Mouse (Mus musculus) CH12.LX (cell line): ENCODE data around the gene Mb.

Experiments used
- CTCF ChIP-seq, 2 experiments: IDR thresholded peaks in 1 of 2; conservative IDR thresholded peaks in 1 of 2; 2 replicates each; pipeline ENCODE4 v1.5.1; 2011 to 2012; ENCODE audit warnings: low read depth in 2 of 2, low read length in 2 of 2, improper control_type of control experiment in 1 of 2, inconsistent platforms in 1 of 2, mild to moderate bottlenecking in 1 of 2, moderate library complexity in 1 of 2
- E2F4 ChIP-seq: IDR thresholded peaks from 2 replicates; pipeline ENCODE4 v1.6.1; 2011; ENCODE audit warnings: low read depth, low read length, improper control_type of control experiment; ENCODE audit not compliant: insufficient replicate concordance
- EP300 ChIP-seq: IDR thresholded peaks from 2 replicates; pipeline ENCODE4 v1.6.1; 2011; ENCODE audit warnings: low read length, improper control_type of control experiment
- KAT2A ChIP-seq: IDR thresholded peaks from 2 replicates; pipeline ENCODE4 v1.6.1; 2012; ENCODE audit warnings: low read length, improper control_type of control experiment, inconsistent platforms; ENCODE audit not compliant: insufficient replicate concordance
- MYC ChIP-seq: IDR thresholded peaks from 2 replicates; pipeline ENCODE4 v1.6.1; 2011; ENCODE audit warnings: low read depth, mild to moderate bottlenecking, improper control_type of control experiment, low read length
- NRF1 ChIP-seq: IDR thresholded peaks from 2 replicates; pipeline ENCODE4 v1.6.1; 2014; ENCODE audit warnings: low read depth, mild to moderate bottlenecking, inconsistent platforms, low read length, improper control_type of control experiment, moderate library complexity
- PAX5 ChIP-seq: IDR thresholded peaks from 2 replicates; pipeline ENCODE4 v1.6.1; 2012; ENCODE audit warnings: low read length, inconsistent platforms, mixed read lengths
- POLR2A ChIP-seq: IDR thresholded peaks from 2 replicates; pipeline ENCODE4 v1.6.1; 2011; ENCODE audit warnings: low read depth, mild to moderate bottlenecking, improper control_type of control experiment, low read length
- TBP ChIP-seq: conservative IDR thresholded peaks from 2 replicates; pipeline ENCODE4 v1.6.1; 2011; ENCODE audit warnings: low read depth, low read length, improper control_type of control experiment

DNA sequence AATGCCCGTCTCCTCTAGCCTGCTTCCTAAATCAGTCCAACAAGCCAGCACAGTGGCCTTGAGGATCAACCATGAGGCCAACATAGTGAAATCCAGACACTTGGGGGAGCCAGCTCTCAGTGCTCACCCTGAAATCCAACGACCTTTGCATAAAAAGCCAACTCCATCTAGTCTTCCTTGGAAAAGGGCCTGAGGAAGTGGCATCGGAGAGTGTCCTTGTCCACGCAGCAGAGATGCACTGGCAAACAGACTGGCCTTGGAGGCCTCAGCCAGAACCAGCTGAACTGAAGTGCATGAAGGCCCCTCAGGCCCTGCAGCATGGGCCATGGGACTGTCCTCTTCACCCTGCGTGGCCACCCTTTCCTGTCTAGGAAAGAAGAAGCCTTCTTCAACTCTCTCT, 31.0 kb upstream of the Mb start:
- TF ChIP-seq CTCF (conservative IDR thresholded peaks at IDR 0.05 in 1 of 2, IDR thresholded peaks at IDR 0.05 in 1 of 2; ENCODE audit: low read depth in 2 of 2, low read length in 2 of 2) (no peak), E2F4 (no peak), TBP (no peak), PAX5 (no peak), MYC (no peak), POLR2A (no peak), EP300 (no peak), KAT2A (no peak), NRF1 (no peak)
